Mouse (Mus musculus) megakaryocyte progenitor cell, adult 5-6 weeks (primary cell): ENCODE data around the gene Gdf15. TPM values are rescaled to one million over a fixed set of nuclear protein-coding genes. Genes with fewer than 3 reads are reported as not detected.

ENCODE experiments used
- ATAC-seq: replicated peaks from 2 replicates; pipeline ENCODE4 v1.8.0; 2016; ENCODE audit warnings: mild to moderate bottlenecking, moderate TSS enrichment, inconsistent platforms; ENCODE audit not compliant: poor library complexity
- total RNA-seq, 2 experiments: library from RNA; stranded (forward) in 1 of 2; stranded (reverse) in 1 of 2; fragments of 157-497, 149-512 nt in 1 of 2; fragments of 200-1000 nt in 1 of 2; gene quantifications; 2 replicates each; pipeline versions ENCODE4 v1.2.3 to v1.2.4; 2015 to 2017

Gdf15 gene
- total RNA-seq (2015) = not detected in 2 replicates
- total RNA-seq (2017) = not detected in 2 replicates

GRCm38 (mm10) chr8:70632346-70632892 is at the start of gene Gdf15:
Gene Gdf15 (minus strand): TSS chr8:70632456.
- ATAC-seq = no peak

- 0 out of 2 replicates have a peak, but pooled peaks have one; percentile 23 for ATAC-seq
These were observed 49.2 kb upstream of the Gdf15 start for GRCm38 (mm10) chr8:70681410-70681809.

- ATAC-seq = no peak
These were observed 47.8 kb upstream of the Gdf15 start for GRCm38 (mm10) chr8:70680039-70680438.

GRCm38 (mm10) chr8:70679404-70679803 is 47.1 kb upstream of the Gdf15 start:
- no peak for ATAC-seq

- no peak for ATAC-seq
These were observed 46.4 kb upstream of the Gdf15 start for GRCm38 (mm10) chr8:70678679-70679078.

GRCm38 (mm10) chr8:70677451-70678080 is 45.3 kb upstream of the Gdf15 start:
- no peak for ATAC-seq

- peak; percentile 15; the same call in 1 of the 2 replicates for ATAC-seq
These were observed 43.1 kb upstream of the Gdf15 start for GRCm38 (mm10) chr8:70675336-70675735.

GRCm38 (mm10) chr8:70674716-70675115 is 42.5 kb upstream of the Gdf15 start:
- no peak for ATAC-seq

- ATAC-seq = no peak
These were observed 41.9 kb upstream of the Gdf15 start for GRCm38 (mm10) chr8:70674109-70674508.

GRCm38 (mm10) chr8:70673079-70673856 is 41.0 kb upstream of the Gdf15 start, which contains the start of gene Lsm4:
Gene Lsm4 (plus strand): TSS chr8:70673248.
- ATAC-seq = peak; percentile 87

GRCm38 (mm10) chr8:70672325-70673078 is 40.2 kb upstream of the Gdf15 start:
- no peak for ATAC-seq

GRCm38 (mm10) chr8:70671615-70672324 is 39.5 kb upstream of the Gdf15 start:
- ATAC-seq = no peak

GRCm38 (mm10) chr8:70667071-70667470 is 34.8 kb upstream of the Gdf15 start:
- peak; percentile 61 for ATAC-seq

- ATAC-seq = no peak
These were observed 33.3 kb upstream of the Gdf15 start for GRCm38 (mm10) chr8:70665599-70665998.

GRCm38 (mm10) chr8:70664631-70665030 is 32.4 kb upstream of the Gdf15 start:
- ATAC-seq = no peak

GRCm38 (mm10) chr8:70663691-70664090 is 31.4 kb upstream of the Gdf15 start:
- ATAC-seq = no peak

GRCm38 (mm10) chr8:70660273-70660725 is 28.0 kb upstream of the Gdf15 start, which contains the start of gene Pgpep1:
Gene Pgpep1 (minus strand): TSS chr8:70660388.
- peak; percentile 9; the same call in 1 of the 2 replicates for ATAC-seq

GRCm38 (mm10) chr8:70659604-70660272 is 27.5 kb upstream of the Gdf15 start:
- peak; percentile 92 for ATAC-seq

- ATAC-seq = peak; percentile 51
These were observed 26.8 kb upstream of the Gdf15 start for GRCm38 (mm10) chr8:70658897-70659603.
